Mouse (Mus musculus): ENCODE data around the gene Wdr66.
"Not testable (repeated sequence)": the region's sequence is repeated elsewhere in the genome, so short reads cannot be mapped to it uniquely, and the experiment has no call there.

Gene Wdr66

DNA sequence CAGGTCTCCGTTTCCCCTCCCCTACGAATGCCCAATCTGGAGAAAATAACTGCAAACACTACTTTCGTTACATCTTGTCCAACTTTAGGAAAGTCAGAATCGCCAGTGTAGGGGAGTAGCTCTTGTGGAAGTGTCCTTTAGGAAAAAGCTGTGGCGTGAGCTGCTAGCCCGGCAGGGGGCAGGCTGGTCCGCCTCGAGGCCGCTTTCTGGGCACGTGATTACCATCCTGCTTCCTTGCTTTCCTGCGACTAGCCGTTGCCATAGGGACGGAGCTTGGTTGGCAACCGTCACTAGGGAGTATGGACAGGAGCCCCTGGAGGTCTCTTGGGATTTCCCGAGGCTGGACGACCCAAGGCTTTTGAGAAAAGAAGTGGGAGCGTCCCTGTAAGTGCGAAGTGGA, at the start of gene Wdr66:
Gene Wdr66, plus strand, starts transcription at position 269 of the 400 bp plus-strand sequence.
- peak; percentile 72 for DNase-seq

DNA sequence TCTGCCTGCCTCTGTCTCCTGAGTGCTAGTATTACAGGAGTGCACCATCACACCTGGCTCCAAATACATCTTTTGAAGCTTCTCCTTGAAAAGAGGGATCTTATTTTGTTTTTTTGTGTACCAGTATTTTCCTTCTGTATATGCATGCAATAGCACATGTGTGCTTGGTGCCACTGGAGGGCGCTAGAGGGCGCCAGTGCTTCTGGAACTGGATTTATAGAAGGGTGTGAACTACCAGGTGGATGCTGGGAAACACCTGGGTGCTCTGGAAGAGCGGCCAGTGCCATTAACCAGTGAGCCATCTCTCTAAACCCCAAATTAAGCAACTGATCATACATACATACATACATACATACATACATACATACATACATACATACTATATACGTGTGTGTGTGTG, 49.1 kb upstream of the Wdr66 start:
- not testable (repeated sequence) for DNase-seq

DNA sequence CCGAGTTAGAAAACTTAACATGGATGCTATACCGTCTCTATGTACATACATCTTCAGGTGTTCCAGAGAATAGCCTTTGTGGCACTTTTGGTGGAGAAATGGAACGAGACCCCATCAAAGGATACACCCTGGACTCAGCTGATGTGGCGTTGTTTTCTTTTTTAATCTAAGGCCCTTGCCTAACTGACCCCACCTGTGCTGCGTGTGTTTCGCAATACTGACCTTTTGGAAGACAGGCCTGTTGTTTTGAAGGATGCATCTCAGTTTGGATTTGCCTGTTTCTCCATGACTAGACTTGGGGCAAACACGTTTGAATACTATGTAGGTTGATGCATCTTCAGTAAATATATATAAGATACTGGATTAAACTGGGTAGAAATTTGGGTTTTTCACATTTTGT, 48.3 kb upstream of the Wdr66 start:
- not testable (repeated sequence) for DNase-seq

DNA sequence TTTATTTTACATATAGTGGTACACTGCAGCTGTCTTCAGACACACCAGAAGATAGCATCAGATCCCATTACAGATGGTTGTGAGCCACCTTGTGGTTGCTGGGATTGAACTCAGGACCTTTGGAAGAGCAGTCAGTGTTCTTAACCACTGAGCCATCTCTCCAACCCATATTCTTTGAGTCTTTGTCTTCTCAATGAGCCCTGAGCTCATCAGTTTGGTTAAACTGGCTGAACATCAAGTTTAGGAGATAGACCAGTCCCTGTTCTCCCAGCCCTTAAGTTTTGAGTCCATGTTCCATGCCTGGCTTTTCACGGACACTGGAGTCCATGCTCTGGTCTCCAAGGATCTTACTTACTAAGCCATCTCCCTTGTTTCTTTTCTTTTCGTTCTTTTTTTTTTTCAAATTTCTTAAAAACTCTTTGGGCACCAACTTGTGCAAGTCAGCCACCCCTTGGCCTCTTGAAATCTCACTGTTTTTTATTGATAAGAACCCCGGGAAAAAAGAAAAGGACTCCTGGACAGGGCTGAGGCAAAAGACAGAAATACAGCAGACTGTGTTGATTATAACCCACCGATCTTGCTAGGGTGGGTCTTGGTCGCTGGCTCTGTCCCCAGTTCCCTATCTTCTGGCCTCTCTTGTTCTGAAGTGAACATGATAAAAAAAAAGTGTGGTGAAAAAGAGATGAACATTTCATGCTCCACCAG, 29.4 kb upstream of the Wdr66 start:
- not testable (repeated sequence) for DNase-seq

DNA sequence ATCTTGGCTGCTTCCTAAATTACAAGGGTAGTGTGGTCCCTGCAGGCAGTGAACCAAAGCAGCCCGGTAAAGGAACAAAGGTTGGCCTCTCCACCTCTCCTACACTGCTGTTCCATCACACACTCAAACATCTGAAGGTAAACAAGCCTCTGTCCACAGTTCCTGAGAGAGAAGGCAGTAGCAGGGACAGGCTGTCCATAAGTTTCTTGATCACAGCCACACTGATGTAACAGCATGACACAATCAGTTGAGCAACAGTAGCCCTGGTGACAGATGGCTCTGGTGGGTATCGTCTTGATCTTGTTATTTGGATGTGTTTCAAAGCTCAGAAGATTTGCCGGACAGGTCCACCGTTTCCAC, 28.9 kb upstream of the Wdr66 start:
- DNase-seq = peak; percentile 43

DNA sequence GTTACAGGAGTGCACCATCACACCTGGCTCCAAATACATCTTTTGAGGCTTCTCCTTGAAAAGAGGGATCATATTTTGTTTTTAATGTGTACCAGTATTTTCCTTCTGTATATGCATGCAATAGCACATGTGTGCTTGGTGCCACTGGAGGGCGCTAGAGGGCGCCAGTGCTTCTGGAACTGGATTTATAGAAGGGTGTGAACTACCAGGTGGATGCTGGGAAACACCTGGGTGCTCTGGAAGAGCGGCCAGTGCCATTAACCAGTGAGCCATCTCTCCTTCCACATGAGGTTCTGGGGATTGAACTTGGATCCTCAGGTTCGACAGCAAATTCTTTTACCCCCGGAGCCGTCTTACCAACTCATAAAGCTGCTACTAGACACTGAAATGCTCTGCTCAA, 28.0 kb upstream of the Wdr66 start:
- DNase-seq = not testable (repeated sequence)

DNA sequence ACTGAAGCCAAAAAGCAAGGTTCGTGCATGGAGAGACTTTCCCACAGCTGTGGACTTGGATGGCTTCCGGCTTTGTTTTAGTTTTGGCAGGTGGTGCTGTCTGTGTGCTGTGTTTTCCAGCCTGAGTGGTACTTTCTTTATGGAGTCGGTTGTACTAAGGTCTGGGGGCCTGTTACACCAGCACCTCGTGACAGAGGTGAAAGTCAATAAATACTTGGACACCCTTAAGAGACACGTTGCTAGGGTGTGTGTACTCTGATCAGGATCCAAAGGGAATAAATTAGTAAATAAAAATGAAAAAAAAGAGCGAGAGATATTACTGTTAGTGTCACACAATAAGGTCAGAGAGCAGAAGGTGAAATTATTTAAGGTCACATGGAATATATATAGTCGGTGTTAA, 25.1 kb upstream of the Wdr66 start:
- DNase-seq = no peak

DNA sequence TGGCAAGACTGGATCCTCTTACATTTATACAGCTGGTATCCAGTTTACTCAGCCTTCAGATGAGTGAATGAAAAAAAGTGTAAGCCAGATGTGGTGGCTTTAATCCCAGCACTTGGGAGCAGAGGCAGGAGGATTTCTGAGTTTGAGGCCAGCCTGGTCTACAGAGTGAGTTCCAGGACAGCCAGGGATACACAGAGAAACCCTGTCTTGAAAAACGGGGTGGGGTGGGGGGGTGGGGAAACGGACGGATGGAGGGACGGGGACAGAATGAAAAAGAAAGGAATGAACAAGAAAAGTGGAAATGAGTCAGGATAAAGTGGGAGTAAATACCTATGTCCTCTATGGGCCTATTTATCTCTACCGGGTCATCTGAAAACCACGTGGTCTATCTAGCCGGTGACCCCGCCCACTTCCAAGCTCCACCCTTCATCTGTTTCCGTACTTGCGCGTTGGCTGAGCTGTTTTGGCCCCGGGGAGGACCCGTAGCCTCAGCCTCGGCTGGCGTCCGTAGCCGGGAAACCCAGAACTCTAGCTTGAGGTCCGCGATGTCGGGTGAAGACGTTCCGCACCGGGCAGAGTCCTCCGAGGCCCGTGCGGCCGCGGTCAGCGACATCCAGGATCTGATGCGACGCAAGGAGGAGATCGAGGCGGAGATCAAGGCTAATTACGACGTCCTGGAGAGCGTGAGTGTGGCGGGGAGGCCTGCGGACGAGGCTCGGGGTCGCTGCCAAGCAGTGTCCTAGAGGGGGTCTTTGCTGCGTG, 24.0 kb upstream of the Wdr66 start:
- DNase-seq = peak; percentile 98

DNA sequence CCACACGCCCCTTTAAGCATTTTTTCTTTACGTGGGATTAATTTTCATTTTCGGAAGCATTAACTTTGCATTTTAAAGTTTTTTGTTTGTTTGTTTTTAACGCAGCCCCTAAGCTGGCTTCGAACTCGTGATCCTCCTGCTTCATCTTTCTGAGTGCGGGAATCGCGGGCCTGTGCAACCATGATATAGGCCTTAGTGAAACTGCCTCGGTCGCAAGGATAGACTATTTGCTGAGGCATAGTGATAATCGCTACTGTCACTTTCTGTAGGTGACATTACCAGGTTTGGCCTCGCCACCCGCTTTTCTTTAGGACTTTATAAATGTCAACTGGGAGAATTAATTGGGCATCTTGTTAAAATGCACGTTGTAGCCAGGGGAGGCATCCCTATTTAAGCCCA, 23.4 kb upstream of the Wdr66 start:
- peak; percentile 30 for DNase-seq

DNA sequence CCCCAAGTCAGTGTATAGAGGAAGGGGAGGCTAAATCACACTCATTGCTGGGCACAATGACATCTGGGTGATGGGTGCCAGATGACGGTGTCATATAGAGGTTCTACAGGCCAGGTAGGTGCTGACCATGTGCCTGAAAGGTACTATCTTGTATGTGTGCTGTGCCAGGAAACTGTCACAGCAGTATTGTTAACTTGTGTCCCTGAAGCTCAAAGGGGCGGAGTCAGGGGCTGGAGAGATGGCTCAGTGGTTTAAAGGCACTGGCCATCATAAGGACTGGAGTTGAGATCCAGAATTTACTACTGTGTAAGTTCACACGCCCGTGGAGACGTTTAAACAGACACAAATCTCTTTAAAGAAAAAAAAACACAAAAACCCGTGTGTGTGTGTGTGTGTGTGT, 22.6 kb upstream of the Wdr66 start:
- DNase-seq = peak; percentile 43

DNA sequence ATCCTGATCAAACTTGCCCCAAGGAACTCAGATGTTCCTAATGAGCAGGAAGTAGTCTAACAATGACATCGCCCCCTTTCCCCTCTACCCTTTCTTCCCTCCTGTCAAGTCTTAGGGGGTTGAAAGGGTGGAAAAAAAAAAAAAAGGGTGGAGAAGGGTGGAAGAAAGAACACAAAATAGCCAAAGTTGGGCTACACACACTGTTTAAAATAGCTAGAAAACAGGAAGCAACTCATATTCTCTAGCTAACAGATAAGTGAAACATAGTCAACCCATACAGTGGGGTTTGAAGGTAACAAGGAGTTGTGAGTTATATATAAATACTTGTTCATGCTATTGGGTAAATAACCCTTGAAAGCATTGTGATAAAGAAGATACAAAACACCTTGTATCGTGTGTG, 19.7 kb upstream of the Wdr66 start:
- DNase-seq = no peak

DNA sequence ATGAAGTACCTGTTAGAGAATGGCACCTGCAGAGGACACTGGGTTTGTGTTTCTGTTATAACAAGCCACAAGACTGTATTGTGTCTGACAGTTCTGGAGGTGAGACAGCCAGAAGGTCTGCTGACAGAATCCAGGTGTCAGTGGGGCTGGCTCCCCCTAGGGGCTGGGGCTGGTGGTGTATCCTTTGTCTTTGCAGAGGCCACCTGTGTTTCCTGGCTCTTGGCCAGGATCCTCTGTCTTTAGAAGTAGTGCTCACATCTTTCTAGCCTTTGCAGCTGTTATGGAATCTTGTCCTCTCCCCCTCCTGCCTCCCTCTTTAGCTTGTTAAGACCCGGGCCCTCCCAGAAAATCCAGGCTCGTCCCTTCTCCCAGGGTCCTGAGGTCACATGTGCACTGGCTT, 16.2 kb upstream of the Wdr66 start:
- DNase-seq = peak; percentile 77

DNA sequence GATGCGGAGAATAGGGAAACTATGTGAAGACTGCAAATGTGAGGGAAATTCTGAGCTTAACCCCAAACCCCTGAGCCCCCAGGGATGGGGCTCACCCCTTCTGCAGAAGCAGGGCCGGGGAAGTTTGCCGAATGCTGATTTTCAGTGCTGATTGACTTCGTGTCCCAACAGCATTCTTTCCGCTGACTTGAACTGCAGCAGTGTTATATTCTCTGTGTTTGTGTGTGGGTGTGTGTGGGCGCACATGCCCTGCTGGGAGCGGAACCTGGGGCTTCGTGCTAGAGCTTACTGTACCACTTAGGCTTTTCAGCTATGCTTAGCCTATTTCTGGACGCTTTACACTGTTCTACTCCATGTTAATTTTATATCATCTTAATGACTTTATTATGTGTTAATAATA, 15.5 kb upstream of the Wdr66 start:
- no peak for DNase-seq

DNA sequence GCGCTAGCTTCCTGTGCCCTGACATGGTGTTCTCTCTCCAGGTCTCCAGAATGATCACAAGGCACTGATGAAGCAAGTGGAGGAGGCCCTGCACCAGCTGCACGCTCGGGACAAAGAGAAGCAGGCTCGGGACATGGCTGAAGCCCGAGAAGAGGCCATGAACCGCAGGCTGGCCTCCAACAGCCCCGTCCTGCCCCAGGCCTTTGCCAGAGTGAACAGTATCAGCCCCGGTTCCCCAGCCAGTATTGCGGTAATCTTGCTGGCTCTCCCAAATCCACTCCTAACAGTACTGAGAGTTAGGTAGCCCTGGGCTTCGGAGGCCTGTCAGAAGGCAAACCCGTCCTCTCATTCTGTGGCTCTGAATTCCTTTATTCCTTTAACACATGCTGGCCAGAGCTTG, 12.4 kb upstream of the Wdr66 start:
- no peak for DNase-seq

DNA sequence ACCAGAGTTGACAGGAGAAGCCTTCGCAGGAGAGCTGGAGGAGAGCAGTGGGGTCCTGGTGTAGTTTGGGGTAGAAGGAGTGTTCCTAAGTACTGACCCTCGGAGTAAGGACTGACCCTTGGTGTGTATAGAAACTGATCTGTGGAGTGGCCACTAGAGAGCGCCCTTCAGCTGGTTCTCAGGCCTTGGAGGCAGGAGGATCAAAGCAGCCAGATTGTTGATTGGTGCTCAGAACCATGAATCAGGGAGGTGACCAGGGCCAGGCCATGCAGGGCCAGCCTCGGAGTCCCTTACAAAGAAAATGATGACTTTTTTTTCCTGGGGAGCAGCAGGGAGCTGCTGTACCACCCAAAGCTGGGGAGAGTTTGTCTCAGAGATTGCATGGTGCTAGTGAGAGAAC, 6.4 kb upstream of the Wdr66 start:
- peak; percentile 40 for DNase-seq

DNA sequence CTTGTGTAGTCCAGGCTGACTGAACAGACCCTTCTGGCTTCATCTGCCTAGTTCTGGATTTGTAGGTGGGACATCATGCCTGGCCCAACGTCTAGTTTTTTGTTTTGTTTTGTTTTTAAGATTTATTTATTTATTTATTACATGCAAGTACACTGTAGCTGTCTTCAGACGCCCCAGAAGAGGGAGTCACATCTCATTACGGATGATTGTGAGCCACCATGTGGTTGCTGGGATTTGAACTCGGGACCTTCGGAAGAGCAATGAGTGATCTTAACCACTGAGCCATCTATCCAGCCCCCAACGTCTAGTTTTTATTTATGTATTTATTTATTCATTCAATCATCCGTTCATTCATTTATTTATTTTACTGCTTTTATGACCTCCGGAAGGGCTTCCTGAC, 512 bp upstream of the Wdr66 start:
- no peak for DNase-seq

DNA sequence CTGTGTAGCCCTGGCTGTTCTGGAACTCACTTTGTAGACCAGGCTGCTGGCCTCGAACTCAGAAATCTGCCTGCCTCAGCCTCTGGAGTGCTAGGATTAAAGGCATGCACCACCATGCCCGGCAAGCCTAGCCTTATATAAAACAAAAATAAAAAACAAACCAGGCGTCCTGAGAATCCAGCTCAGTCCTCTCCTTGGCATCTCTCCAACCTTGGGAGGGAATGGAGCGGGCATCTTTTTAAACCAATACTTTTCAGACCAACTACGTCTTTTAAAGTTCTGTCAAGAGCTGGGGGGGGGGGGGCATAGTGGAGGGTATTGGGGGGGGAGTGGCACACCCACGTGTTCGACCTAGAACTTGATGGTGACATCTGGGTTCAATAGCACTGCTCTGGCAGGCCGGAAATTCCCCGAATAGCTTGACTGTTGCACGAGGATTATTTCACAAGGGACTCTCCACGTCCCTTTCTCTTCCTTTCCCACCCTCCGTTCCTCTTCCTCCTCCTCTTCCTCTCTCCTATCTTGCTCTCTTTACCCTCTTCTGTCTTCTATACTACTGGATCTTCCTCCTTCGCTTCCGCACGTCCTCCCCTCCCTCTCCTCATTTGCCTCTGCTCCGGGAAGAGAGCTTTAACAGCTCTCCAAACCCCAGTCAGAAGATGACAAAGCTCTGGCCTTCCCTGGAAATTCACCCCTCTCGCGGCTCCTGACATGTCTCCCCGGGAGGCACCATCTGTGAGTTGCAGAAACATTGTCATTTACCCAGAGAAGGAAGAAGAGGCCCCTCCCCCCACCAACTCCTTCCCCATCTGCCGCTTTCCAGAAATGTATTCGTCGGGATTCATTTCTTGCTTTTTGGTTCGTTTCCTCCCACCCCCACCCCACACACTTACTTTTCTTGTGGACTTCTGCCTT, 5.2 kb downstream of the Wdr66 start:
- no peak for DNase-seq

DNA sequence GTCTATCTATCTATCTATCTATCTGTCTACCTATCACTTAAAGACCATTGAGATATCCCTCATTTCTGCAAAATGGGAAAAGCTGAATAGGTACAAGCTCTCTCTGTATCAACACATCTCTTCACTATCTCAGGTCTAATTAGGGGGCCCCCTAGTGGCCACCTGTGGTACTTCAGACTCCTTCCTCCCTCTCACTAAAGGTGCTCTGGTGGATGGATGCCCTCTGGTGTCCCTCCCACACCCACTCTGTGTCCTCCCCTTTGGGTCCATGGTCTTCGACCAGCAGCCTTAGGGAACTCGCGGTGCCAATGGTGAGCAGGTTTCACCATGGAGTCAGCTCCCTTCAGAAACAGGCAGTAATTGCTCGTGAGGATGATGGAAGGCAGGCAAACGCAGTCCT, 7.1 kb downstream of the Wdr66 start:
- peak; percentile 74 for DNase-seq

DNA sequence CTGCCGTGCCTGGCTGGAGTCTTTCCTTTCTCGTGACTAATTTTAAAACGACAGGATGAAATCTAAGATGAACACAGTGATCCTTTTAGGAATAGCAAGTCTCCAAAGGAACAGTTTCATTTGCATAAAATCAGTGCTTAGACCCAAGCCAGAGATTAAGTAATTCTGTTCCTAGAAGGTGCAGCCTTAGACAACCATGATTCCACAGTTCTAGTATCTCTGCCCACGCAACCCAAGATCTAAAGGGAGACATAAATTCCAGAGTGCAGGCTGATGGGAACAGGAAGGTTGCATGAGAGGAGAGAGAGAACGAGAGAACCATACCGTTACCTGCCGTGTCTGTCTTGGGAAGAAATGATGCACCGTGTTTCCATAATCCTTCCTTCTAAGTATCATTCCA, 8.8 kb downstream of the Wdr66 start:
- DNase-seq = no peak

DNA sequence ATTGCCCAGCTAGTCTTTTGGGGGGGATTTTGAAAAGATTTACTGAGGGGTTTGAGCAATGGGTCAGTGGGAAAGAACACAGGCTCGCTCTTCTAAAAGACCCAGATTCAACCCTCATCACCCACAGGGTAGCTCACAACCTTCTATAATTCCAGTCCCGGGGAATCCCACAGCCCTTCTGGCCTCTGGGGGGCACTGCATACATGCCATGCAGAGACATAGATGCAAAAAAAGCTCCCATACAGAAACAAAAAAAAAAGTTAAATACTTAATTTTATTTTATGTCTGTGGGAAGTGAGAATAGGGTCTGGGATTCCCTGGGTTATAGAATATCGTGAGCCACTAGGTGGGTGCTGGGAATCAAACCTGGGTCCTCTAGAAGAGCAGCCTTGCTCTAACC, 15.0 kb downstream of the Wdr66 start:
- DNase-seq = no peak

DNA sequence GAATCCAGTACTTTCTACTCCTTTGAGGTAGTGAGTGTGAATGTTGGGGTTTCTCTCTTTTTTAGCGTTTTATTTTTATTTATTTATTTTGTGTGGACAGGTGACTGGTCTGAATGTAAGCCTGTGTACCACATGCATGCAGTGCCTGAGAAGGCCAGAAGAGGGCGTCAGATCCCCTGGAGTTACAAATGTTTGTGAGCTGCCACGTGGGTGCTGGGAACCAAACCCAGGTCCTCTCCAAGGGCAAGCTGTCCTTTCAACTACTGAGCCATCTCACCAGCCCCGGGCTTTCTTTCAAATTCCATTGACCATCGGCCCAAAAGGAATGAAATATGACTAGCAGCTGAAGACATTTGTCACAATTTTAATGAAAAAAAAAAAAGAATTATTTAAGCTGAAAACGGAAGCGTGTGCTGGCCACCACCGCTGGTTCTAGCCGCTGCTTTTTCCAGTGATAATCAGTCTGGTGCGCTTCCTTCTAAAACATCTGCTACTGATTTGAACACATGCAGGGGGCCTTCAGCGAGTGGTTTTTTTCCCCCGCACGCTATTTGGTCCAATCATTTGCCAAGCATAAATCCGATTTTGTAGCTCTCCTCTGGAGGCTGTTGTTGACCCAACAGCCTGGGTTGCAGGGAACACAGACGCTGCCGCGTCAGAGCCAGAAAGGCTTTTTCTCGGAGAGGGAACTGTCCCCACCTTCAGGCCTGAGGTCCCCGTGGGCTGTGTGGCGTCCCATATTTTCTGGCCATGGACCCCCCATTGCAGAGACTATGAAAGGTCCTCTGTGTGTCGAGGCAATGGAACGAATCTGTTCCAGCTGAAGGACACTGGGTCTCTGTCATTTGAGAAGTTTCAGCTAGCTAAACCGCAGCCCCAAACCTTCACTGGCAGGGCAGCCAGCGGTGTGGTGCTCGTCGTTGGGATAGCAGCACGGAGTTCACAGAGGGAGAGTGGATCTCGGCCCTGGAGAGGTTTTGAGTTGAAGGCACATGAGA, 16.9 kb downstream of the Wdr66 start:
- no peak for DNase-seq

DNA sequence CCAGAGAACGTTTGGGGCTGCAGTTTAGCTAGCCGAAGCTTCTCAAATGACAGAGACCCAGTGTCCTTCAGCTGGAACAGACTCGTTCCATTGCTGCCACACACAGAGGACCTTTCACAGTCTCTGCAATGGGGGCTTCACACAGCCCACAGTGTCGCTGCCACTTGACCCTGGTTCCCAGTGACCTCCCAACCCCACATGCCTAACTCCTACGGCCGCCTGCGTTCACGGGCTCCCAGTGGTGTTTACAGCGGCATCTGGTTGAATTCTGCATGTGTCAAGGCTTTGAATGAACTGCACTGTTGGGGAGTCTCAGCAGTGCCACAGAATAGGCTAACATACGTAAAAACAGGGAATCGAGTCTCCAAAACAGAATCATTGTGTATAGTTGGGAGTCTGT, 19.0 kb downstream of the Wdr66 start:
- DNase-seq = no peak
